Mouse (Mus musculus) T-cell, adult 2 months (primary cell): ENCODE results near the gene Sh3rf1.
"Not testable (repeated sequence)": the region's sequence is repeated elsewhere in the genome, so short reads cannot be mapped to it uniquely, and the experiment has no call there.

Source experiments
- DNase-seq: peaks from one replicate; pipeline ENCODE4 v3.0.0; 2022; ENCODE audit warnings: low spot score

The Sh3rf1 gene

DNA sequence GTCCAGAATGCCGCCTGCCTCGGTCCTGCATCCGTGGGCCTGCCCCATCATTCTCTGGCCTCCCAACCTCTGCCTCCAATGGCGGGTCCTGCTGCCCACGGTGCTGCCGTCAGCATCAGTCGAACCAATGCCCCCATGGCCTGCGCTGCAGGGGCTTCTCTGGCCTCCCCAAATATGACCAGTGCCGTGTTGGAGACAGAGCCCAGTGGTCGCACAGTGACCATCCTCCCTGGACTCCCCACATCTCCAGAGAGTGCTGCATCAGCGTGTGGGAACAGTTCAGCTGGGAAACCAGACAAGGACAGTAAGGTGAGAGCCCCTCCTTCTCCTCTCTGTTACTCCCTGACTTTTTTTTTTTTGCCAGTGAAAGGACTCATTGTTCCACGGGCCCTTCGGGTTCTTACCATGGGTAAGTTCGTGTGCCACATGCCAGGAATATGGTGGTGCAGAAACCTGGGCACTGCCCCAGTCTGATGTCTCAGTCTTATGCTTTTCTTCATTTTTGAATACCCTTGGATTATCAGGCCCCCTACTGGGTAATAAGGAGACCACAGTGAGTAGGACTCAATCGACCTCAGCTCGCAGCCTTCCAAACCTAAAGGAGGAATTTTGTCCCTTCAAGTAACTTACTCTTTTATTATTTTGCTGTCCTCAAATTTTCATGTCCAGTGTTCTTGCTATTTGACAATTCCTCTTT lies 150.5 kb downstream of the Sh3rf1 start:
- no peak for DNase-seq

DNA sequence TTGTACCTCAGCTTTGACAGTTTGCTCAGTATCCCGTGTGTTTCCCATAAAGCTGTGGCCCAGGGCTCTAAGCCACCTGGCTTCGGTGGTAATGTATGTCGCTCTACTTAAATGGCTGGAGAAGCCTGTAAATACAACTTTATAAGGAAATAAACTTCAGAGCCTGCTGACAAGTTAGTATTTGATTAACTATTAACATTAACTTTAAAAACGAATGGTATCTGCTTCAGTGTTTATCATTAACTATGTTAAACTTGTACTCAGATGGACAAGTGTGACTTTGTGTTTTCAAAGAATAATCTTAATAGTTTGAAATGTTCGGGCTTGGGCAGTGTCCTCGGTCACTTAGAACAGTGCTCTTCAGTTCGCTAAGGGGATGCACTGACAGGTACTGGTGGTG lies 151.5 kb downstream of the Sh3rf1 start:
- DNase-seq, result no peak

DNA sequence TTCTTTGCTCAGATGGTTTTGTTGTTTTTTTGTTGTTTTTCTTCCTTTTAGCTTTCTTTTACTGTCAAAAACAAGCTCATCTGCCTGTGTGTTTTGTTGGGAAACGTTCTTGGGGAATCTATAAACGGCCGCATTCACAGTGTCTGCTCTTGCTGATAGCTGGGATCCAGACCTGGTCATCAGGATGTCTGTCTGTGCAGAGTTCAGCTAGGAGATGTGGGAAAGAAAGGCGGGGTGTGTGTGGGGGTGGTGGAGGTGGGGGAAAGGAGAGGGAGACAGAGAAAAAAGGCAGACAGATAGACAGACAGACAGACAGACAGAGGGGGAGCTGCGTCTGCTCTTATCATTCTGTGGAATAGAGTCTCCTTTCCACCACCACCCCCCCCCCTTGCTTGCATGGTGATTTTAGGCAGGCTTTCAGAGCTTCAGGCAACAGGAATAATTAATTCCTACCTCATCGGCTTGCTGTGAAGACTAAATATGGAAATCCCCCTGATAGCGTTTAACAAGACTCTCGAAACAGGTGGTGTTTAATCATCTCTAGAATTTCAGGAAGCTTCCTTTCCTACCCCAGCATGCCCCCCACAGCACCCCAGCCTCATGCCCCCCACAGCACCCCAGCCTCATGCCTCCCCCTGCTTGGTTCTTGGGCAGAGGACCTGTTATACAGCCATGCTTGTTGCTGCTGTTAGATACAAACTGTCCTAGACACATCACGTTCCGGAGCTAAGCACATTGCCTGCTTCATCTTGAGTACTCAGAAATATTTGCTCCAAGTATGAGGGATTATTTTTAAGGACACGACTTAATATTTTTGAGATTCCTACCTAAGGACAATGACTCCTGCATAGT lies 155.4 kb downstream of the Sh3rf1 start:
- no peak for DNase-seq

DNA sequence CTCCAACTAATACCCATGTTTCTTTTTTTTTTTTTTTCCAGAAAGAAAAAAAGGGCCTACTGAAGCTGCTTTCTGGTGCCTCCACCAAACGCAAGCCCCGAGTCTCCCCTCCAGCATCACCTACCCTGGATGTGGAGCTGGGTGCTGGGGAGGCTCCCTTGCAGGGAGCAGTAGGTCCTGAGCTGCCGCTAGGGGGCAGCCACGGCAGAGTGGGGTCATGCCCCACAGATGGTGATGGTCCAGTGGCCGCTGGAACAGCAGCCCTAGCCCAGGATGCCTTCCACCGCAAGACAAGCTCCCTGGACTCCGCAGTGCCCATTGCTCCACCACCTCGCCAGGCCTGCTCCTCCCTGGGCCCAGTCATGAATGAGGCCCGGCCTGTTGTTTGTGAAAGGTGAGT lies 160.9 kb downstream of the Sh3rf1 start:
- no peak for DNase-seq

DNA sequence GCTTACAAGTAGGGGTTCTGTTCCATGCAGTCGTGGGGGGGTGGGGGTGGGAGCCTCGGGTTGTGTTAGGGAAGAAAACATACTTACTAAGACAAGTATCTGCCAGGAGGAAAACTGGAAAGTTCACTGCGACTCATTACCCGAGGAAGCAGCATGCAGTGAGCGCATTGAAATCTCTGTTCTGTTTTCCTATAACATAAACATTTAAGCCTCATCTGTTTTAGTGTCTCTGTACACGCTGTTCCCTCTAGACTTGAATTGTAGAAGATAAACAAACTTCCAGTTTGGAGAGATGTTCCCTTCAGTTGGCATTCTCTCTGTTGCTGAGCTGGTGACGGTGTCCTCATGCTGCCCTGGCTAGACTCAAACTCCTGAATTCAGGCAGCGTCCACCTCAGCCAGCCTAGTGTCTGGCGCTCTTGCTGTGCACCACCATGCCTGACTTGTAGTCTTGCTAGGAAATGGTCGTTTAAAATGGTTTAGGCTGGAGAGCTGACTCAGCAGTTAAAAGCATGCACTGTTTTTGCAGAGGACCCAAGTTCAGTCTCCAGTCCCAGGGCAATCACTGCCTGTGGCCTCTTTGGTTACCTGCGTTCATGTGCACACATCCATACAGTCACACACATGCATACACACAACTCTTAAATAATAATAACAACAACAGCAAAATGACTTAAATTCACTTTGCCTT lies 162.0 kb downstream of the Sh3rf1 start:
- no peak for DNase-seq

DNA sequence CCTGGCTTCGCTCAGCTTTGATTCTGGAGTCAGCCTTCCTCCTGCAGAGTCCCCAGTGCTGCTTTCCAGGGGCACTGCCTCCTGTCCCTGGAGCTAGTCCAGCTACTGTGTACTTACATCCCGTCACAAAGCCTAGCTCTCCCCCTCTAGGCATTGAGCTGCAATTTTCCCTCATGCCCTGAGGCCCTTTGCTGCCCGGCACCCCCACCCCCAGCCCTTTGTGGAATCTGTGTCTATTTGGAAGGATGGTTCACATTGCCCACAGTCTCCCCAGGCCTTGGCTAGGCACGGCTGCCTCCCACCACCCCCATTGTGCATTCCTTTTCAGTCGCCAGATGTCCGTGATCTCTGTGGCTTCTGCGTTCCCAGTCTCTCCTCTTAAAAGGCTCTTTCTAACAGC lies 163.0 kb downstream of the Sh3rf1 start:
- DNase-seq, result no peak

DNA sequence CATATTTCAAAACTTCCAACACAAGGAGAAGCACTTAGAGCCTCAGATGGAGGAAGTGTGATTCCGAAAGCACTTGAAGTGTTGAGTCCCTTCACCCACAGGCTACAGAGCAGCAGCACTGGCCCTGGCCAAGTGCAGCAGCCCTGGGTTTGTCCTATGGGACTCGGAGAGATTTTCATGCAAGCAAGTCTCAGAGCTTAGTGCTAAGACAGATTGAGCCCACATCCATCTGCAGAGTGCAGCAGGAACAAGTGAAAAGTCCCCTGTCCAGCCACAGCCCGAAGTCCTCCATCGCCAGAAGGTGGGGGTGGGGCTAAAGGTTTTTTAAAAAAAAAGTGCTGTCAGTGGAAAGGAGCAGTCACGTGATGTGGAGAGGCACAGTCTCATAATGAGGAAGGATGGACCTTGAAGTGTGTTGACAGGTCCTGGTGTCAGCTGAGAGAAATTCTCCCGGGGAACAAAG lies 163.9 kb downstream of the Sh3rf1 start:
- no peak for DNase-seq

DNA sequence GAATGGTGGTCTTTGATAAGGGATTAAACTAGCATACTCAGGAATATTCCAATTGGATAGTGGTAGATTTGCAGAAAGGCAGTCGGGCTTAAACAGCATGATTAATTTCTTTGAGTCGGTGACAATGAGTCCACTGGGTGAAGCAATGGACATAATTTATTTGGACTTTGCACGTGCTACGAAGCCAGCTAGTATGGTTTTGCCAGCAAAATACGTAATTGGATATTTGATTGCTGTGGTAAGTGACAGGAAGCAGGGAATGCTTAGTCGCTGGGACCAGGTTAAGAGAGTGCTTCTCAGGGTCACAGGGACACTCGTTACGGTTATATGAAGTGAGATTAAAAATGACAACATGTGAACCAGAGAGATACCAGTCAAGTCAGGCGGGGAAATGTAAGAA lies 164.7 kb downstream of the Sh3rf1 start:
- DNase-seq, result no peak

DNA sequence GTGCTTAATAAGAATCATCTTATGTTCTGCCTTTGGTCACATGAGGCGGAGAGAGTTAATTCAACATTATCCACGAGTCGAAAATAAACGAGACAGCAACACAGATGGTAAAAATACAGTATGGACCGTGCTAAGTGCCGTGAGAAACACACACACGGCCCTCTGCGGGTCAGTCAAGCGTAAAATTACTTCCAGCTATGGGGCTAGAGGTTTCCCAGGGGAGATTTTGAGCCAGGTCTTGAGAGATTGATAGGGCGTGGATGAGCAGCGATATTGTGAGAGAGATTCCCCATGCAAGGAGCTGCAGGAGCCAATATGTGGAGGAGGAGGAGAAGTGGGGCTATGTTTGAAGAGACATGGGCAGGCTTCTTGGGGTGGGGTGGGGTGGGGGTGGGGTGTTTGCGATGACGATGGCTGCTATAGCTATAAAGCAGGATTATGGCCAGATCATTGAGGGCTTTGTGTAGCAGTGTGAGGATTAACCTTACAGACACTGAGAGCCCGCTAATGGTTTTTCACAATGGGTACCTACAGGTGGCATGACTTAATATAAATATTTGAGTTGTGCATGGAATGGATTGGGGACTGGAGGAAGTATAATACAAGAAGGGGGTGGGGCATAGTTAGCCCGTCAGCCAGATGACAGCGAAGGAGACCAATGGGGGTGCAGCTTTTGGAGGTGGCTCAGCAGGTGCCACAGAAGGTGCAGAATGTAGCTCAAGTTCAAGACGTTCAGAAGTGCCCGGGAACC lies 166.8 kb downstream of the Sh3rf1 start:
- no peak for DNase-seq

DNA sequence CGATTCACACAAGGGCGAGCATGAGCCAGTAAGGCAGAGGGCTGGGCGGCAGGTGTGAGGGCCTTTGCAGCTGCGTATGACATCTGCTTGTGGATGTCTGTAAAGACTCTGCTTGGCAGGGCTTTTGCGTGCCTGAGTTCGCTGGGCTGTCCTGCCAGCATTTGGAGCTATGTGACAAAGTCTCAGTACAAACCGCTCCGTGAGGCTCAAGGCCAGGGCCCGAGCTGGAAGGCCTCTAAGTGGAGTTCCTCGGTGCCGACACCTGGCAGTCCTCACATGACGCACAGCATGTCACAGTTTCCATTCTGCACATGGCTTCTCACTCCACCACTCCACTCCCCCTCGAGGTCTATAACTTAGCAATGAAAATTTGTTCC lies 167.4 kb downstream of the Sh3rf1 start:
- no peak for DNase-seq

DNA sequence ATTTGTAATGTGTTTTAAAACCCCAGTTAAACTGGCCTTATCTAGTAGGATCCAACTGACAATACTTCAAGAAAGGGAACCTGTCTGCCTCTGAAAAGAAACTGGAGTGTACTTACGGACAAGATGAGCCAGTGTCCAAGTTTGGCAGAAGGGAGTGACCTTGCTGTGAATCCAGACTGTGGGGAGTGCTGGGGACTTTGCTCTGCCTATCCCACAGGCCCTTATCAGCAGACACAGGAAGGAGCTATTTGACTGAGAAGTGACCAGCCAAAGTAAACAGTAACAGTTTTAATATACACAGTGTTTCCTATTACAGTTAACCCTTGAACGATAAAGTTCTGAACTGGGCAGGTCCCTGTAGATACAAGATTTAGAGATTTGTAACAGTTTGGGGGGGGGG lies 173.5 kb downstream of the Sh3rf1 start:
- no peak for DNase-seq

DNA sequence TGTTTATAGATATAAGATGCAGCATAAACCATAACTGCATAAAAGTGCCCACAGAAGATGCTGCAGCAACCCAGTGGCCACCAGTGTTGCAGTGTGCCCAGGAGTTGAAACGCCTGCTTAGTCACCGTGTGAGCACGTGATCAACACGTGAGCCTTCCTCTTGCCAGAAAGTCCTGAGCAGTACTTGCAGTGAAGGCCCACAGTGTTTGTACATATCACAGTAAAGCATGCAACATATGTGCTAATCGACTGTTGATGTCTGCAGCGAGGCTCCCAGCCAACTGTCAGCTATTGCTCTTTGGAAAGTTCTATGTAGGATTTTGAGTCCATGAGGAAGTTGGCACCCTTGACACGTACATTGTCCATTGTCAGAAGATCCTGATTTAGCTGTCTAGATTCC lies 174.1 kb downstream of the Sh3rf1 start:
- no peak for DNase-seq

DNA sequence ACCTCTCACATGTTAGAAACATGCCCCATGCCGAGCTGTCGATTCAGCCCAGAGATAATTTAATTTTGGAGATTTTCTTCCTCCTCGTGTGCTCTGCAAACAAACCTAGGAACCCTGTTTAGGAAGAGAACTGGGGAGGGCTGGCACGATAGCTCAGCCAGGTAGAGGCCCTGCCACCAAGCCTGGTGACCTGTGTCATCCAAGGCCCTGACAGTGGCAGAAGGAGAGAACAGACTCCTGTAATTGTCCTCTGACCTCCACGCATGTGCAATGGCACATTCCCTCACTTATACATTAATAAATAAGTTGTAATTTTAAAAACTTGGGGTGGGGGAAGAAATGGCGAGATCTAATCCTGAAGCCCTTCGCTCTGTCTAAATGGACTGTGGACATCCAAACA lies 179.2 kb downstream of the Sh3rf1 start:
- no peak for DNase-seq

DNA sequence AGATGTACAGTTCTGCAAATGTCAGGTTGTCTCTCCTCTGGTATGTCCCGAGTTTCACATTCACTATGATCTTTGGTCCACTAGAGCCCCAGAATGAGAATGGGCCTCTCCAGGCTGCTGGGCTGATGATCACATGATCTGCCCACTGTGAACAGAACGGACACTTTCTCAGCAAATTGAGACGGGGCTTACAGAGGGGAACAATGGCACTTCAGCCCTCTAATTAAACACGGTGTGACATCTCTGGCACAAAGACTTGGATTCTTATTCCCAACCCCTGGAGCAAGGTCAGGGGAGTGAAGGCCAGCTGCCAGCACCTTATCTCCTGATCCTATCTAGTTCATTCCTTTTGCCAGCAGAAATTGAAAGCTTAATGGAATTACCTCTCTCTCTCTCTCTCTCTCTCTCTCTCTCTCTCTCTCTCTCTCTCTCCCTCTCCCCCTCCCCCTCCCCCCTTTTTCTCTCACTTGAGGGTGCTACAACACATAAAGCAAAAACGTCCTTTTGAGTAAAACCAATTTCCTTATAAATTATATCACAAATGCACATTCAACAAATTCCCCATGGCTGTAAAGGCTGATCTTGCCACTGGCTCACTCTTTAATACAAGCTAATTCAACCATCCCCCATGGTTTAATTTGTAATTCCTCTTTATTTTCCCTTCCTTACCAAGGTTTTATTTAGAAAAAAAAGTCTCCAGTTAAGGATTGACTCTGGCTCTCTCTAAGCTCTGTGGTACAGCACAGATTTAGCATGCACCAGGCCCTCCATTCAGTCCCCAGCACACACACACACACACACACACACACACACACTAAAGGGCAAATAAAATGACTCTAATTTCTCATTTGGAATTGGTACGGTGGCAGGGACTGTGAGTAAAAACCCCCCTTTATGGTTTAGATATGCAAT lies 179.8 kb downstream of the Sh3rf1 start:
- no peak for DNase-seq

DNA sequence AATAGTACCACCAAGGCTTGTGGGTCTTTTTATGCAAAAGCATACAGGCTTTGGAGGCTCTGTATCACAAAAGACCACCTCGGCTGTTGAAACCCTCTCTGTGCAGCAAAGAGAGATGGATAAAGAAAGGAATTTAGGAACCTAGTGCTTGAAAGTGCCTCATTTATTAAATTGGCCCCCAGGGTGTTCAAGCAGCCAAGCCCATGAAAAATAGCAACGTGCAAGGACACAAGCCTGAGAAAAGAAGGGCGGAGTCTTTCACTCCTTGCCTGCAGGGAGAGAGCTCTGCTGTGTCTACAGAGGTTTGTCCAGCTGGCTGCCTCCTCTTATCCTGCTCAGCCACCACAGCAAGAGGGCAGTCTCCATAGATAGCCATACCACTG lies 180.5 kb downstream of the Sh3rf1 start:
- DNase-seq, result no peak

DNA sequence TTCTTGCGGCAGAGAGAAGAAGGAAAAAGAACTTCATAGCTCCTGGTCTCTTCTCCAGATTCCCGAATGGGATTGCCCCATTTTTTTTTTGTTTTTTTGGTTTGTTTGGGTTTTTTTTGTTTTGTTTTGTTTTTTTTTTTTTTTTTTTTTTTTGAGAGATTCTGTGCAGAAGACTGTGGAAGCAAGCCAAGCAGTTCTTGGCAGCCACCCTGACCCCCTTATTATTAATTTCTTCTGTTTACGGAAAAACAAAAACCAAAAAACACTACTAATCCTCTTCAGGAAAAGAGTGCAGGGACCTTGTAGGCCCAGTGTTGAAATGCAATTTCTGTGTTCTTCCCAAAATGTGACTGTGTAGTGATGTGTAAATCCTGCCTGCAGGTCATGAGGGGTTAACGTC lies 185.4 kb downstream of the Sh3rf1 start:
- DNase-seq, result no peak

DNA sequence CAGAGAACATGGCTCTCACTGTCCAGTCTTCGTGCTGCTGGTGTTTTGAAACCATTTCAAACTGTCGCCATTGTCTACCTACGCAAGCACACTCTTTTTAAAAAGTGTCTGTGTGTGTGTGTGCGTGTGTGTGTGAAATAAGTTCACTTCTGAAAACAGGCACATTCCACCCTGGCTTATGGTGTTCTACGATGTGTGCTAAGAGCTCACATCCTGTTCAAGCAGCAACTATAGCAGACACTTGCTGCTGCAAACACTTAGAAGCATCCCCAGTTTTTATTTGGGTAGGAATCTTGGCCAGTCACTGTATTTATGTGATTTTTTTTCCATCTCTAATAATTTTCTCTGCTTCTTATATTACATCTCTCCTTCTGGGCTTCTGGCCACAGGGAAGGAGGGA lies 186.0 kb downstream of the Sh3rf1 start:
- not testable (repeated sequence) for DNase-seq

DNA sequence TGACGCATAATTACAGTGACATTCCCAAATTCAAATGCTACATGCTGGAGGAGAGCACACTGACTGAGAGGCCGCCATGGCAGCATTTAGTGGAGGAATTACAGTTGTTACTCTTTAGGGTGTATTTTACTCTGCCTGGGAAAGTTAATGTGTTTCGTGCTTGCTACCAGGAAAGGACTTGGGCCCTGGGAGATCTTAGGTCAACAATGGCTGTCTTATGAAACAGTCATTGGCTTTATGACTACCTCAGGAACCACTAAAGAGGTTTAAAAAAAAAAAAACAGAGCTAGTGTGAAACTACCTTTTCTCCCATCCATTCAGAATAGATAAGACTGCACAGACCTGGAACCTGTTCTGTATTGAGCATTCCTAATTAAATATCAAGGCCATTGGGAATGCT lies 195.8 kb downstream of the Sh3rf1 start:
- no peak for DNase-seq

DNA sequence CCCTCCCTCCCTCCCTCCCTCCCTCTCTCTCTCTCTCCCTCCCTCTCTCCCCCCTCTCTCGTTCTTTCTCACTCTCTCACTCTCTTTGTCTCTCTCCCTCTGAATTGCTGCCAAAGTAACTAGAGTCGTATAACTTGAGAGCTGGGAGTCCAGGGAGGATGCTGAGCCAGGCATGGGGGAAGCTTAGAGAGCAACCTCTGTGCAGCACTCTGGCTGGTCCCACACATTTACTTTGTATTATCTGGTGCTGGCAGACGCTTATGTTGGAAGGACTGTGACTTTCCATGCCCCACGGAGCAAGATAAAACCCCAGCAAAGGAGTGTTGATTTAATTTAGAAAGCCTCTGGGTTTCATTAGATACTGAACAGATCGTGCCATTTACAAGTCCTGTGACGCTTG lies 196.5 kb downstream of the Sh3rf1 start:
- DNase-seq, result no peak

DNA sequence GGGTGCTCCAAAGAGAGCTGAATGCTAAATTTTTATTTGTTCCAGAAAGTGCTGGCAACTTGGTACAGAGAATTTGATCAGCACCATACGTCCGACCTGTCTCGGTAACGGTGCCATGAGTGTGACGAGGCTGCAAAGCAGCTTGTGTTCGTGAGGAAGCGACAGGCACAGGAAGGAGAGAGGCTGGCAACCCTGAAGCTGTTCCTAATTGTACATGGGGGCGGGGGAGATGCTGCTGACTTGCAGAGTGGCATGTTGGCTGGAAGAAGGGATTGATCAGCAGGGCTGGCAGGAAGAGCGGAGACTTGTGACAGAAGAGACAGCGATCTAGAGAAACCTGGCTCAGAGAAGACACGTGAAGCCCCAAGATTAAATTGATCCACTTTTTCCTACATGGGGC lies 197.9 kb downstream of the Sh3rf1 start:
- DNase-seq, result no peak

DNA sequence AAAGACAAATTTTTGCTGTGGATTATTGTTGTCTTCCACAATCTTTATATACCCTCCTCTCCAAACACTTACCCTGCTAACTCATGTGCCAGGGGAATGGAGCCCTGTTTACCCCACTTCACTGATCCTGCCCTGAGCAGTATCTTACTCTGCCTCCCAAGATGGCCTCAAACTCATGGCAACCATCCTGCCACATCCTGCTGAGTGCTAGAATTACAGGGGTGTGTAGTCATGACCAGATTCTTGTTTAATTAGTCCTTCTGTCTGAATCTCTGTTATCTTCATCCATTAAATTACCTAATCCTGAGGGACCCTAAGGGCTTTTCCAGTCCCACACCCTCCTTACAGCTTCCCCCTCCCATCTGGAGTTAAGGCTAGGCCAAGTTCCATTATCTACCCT lies 201.5 kb downstream of the Sh3rf1 start:
- no peak for DNase-seq
